Mouse (Mus musculus): ENCODE data around the gene Insrr.
A peak's percentile ranks its signal among the peaks of the same experiment; 100 is the strongest.
"Not testable (repeated sequence)": the region's sequence is repeated elsewhere in the genome, so short reads cannot be mapped to it uniquely, and the experiment has no call there.

The Insrr gene

GRCm38 (mm10) chr3:87779086-87779485 is 17.7 kb upstream of the Insrr start:
- no peak for DNase-seq

GRCm38 (mm10) chr3:87783282-87784023 is 13.3 kb upstream of the Insrr start:
- DNase-seq, result no peak

- no peak for DNase-seq
These were observed 11.6 kb upstream of the Insrr start for GRCm38 (mm10) chr3:87785156-87785555.

- peak; percentile 30 to 41 for DNase-seq
These were observed 11.0 kb upstream of the Insrr start for GRCm38 (mm10) chr3:87785626-87786214.

- no peak for DNase-seq
These were observed 7.5 kb upstream of the Insrr start for GRCm38 (mm10) chr3:87789248-87789647.

- peak; percentile 66 to 75 for DNase-seq
These were observed 7.0 kb upstream of the Insrr start for GRCm38 (mm10) chr3:87789768-87790167.

GRCm38 (mm10) chr3:87794922-87795325 is 1.8 kb upstream of the Insrr start, which contains the start of gene Ntrk1:
Ntrk1 (minus strand) TSS chr3:87795162.
- peak; percentile 38 to 42 for DNase-seq

GRCm38 (mm10) chr3:87795336-87796277 is 1.1 kb upstream of the Insrr start:
- DNase-seq, result peak; percentile 83 to 87

GRCm38 (mm10) chr3:87801681-87802080 is 4.9 kb downstream of the Insrr start:
- peak; percentile 82 to 86 for DNase-seq

GRCm38 (mm10) chr3:87804038-87804677 is 7.4 kb downstream of the Insrr start:
- DNase-seq, result no peak

GRCm38 (mm10) chr3:87809322-87809962 is 12.7 kb downstream of the Insrr start:
- no peak for DNase-seq

GRCm38 (mm10) chr3:87811297-87811696 is 14.5 kb downstream of the Insrr start:
- no peak for DNase-seq

- DNase-seq, result no peak
These were observed 15.7 kb downstream of the Insrr start for GRCm38 (mm10) chr3:87812413-87812812.

- no peak for DNase-seq
These were observed 16.1 kb downstream of the Insrr start for GRCm38 (mm10) chr3:87812873-87813272.

GRCm38 (mm10) chr3:87816166-87816565 is 19.4 kb downstream of the Insrr start:
- no peak for DNase-seq

- peak; percentile 88 to 91 for DNase-seq
These were observed 19.9 kb downstream of the Insrr start for GRCm38 (mm10) chr3:87816646-87817093.

GRCm38 (mm10) chr3:87818226-87818625 is 21.5 kb downstream of the Insrr start:
- no peak for DNase-seq

- DNase-seq, result not testable (repeated sequence)
These were observed 27.5 kb downstream of the Insrr start, which contains the start of gene Pear1 for GRCm38 (mm10) chr3:87824206-87824605. Pear1 (minus strand) TSS chr3:87824306.

- DNase-seq, result no peak
These were observed 31.7 kb downstream of the Insrr start for GRCm38 (mm10) chr3:87828435-87828834.

GRCm38 (mm10) chr3:87829025-87829424 is 32.3 kb downstream of the Insrr start:
- no peak for DNase-seq

GRCm38 (mm10) chr3:87832109-87832859 is 35.5 kb downstream of the Insrr start:
- DNase-seq, result no peak

Measured in cerebellum, postnatal 10 days (tissue).